Mouse (Mus musculus) liver, postnatal 0 days (tissue): ENCODE results near the gene Gsc2.

Source experiments
- CTCF ChIP-seq: sonication (generic); IDR thresholded peaks from 2 replicates; pipeline ENCODE4 v1.5.1; 2016; ENCODE audit warnings: antibody characterized with exemption, low read depth
- EP300 ChIP-seq: IDR thresholded peaks from 2 replicates; pipeline ENCODE4 v1.6.1; 2016; ENCODE audit warnings: antibody characterized with exemption, low read depth, mild to moderate bottlenecking

DNA sequence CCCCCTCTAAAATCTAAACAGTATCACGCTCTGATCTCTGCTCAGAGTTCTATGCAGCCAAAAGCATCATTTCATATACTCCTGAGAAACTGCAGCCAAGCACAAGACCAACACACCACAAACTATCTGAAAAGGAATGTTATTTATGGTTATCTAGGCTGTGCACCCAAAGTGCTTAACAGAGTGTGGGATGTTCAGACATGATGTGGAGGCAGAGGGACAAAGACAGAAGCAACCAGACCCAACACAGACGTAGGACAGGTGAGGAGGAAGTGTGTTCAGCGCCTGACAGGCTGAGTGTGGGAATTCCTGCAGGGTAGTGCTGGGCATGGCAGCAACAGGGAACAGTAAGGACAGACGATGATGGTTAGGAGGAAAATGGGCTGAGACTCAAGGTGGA is 35.3 kb downstream of the Gsc2 start:
- TF ChIP-seq EP300 (no peak), CTCF (no peak)
